Mouse (Mus musculus) megakaryocyte progenitor cell, adult 5-6 weeks (primary cell): Measurements from ENCODE around the gene Castor1. TPM values are rescaled to one million over a fixed set of nuclear protein-coding genes. Genes with fewer than 3 reads are reported as not detected.
"Not testable (repeated sequence)": the region's sequence is repeated elsewhere in the genome, so short reads cannot be mapped to it uniquely, and the experiment has no call there.

Source experiments
- ATAC-seq: replicated peaks from 2 replicates; pipeline ENCODE4 v1.8.0; 2016; ENCODE audit warnings: mild to moderate bottlenecking, moderate TSS enrichment, inconsistent platforms; ENCODE audit not compliant: poor library complexity
- total RNA-seq, 2 experiments: library from RNA; stranded (forward) in 1 of 2; stranded (reverse) in 1 of 2; fragments of 157-497, 149-512 nt in 1 of 2; fragments of 200-1000 nt in 1 of 2; gene quantifications; 2 replicates each; pipeline versions ENCODE4 v1.2.3 to v1.2.4; 2015 to 2017

Gene Castor1
- total RNA-seq (2015), result 0.59 and 0.61 TPM in 2 replicates
- 0.42 and 0.47 TPM in 2 replicates for total RNA-seq (2017)

- ATAC-seq, result peak; percentile 87
These were observed at the start of gene Castor1 for GRCm38 (mm10) chr11:4217914-4218629. TSS of gene Castor1 (plus strand) at chr11:4218225.

- no peak for ATAC-seq
These were observed 43.4 kb upstream of the Castor1 start for GRCm38 (mm10) chr11:4174586-4174985.

DNA sequence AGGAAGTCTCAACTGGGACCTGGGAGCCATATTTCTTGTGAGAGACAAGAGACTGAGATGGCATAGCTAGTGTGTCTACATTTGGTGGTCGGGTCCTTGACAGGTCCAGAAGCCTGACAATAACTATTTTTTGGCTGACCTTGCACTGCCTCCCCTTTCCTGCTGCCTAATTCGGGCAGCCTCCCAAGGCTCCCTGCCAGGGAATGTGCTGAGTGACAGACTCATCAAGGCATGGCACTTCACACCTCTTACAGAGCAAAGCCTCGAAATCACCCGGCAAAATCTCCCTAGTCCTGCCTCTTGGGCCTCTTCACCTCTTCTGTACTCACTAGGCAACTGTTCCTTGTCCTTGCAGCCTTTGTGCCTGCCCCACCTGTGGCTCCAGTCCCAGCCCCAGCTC, 40.3 kb upstream of the Castor1 start:
- no peak for ATAC-seq

DNA sequence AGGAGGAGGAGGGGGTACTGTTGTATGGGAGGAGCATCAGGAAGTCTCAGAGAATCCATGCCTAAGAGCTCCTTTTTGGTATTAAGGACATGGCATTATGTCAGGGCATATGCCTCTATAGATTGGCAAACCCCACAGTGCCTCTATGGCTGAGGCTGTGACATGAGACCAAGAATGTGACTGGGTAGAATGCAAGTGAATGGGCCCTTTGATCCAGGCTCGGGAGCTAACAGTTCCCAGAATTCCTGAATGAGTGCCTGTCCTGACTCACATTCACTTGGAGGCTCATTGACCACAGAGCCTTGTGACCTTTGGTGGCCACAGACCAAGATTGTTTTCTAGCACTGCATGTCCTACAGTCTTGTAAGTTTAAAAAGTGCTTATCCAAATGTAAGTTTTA, 36.0 kb upstream of the Castor1 start:
- no peak for ATAC-seq

DNA sequence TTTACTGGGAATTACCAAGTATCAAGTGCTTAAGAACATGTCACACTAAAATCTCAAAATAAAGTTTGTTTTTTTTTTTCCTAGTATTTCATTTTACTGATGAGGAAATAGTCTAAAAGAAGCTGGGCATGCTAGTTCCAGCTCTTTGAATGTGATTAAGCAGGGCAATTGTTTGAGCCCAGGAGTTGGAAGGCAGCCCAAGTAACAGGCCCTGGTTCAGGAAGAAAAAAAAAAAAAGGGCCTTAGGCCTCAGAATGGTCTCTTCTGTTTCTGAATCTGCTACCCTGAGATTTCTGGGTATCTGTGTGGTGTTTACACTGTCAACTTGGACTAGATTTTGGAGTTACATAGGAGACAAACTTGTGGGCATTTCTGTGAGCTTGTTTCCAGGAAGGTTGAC, 34.5 kb upstream of the Castor1 start:
- no peak for ATAC-seq

- no peak for ATAC-seq
These were observed 33.6 kb upstream of the Castor1 start for GRCm38 (mm10) chr11:4184251-4184952.

GRCm38 (mm10) chr11:4185480-4185879, 32.5 kb upstream of the Castor1 start:
- ATAC-seq, result not testable (repeated sequence)

GRCm38 (mm10) chr11:4186486-4187317, 31.3 kb upstream of the Castor1 start, which contains the start of gene Tbc1d10a:
TSS of gene Tbc1d10a (plus strand) at chr11:4186789.
- peak; percentile 100 for ATAC-seq

DNA sequence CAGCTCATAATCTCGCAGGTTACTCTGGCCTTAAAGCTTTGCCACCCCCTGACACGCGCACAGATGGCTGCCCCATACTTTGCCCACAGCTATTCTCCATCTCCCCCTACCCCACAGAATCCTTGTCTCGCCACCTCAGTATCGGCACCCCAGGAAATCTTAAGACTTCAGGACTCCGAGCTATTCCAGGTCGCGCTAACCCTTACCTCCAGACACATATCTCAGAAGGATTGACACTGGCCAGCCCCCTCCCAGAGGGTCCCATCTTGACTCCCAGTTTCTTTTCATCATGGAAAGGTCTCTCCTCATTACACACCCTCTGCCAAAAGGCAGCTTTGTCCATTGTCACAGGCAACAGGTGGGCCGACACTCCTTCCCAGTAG, 30.7 kb upstream of the Castor1 start:
- ATAC-seq, result no peak

DNA sequence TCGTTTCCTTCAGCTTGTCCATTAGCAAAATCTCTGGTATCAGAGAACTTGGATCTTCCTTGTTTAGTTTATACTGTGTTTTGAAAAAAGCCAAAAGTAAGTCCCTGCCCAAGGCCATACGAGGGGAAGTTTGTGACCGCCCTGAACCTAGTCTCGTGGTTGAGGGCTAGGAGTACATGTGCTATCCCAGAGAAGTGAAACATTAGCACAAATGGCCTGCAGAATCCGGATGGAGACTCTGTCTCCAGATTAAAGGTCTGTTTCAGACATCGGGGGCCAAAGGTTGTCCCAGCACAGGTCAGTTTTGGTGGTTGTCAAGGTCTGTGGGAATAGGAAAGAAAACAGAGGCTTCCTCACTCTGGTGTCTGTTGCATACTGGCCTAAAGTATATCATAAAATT, 28.8 kb upstream of the Castor1 start:
- no peak for ATAC-seq

GRCm38 (mm10) chr11:4190677-4191076, 27.3 kb upstream of the Castor1 start:
- ATAC-seq, result no peak

DNA sequence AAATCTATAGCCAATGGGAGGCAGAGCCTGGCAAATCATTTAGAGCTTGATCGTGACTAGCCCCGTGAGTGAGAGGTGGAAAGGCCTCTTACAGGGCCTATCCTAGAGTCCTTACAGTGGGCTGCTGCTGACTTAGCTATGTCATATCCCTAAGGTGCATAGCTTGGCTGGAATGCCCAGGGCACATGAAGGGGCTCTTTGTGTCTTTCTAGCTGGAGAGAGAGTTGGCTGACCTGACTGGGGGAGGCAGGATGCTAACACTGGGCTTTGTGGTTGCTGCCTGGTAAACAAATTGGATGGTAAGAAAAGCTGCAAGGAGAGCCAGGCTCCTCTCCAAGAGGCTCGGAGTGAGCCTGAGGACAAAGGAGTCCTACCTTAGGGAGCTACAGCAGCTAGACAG, 25.3 kb upstream of the Castor1 start:
- ATAC-seq, result no peak

DNA sequence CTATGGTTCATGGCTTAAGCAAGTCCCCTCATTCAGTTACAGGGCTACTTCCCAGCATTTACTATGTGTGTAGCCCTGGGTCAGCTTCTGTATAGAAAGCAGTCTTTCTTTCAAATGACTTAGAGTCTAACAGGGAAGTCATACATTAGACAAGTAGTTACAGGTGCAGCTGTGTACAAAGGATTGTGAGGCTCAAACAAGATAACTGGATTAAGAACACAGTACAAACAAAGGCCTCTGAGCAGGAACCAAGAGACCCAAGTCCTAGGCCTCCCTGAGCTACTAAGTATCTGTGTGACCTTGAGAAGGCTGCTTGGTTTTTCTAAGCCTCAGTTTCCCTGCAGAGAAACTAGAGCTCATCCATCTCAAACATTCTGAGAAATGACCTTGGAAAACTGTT, 24.6 kb upstream of the Castor1 start:
- ATAC-seq, result no peak

DNA sequence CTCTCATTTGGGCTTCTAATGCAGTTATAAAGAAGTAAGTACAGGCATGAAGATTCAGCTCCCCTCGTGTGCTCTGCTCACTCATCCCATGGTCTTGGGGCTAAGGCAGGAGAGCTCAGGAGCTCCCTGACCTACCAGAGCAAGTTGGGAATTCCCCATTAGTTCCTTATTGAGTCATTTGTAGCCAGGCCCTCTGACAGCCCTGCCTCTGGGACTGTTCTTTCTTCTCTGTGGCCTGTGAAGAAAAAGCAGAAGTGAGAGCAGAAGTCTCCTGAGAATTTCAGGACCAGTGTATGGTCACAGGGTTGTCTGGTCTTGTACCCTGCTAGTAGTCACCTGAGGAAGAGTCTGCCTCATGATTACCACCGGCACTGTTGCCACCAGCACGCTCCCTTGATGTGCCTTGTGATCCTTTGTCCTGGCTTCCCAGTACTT, 22.4 kb upstream of the Castor1 start:
- ATAC-seq, result peak; percentile 91

DNA sequence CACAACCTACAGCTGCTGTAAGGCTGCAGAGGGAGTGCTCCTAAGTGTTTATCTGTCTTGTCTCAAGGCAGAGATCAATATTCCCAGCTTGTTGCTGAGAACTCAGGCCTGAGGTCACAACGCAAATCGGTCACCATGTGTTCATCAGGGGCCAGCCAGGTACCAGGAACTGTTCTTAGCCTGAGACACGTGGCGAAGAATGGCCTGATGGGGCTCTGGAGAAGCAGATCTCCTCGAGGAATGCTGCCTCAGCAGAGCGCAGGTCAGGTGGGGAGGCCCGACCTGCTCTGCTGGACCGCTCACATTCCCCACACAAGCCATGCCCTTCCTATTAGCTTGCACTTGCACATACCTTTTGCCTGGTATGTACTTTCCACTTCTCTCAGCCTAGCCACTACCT, 21.4 kb upstream of the Castor1 start:
- ATAC-seq, result no peak

- no peak for ATAC-seq
These were observed 20.3 kb upstream of the Castor1 start for GRCm38 (mm10) chr11:4197691-4198090.

GRCm38 (mm10) chr11:4201981-4202700, 15.9 kb upstream of the Castor1 start:
- no peak for ATAC-seq

GRCm38 (mm10) chr11:4202995-4203704, 14.9 kb upstream of the Castor1 start:
- peak; percentile 18; the same call in 1 of the 2 replicates for ATAC-seq

- ATAC-seq, result peak; percentile 27
These were observed 14.3 kb upstream of the Castor1 start for GRCm38 (mm10) chr11:4203705-4204074.

- no peak for ATAC-seq
These were observed 12.8 kb upstream of the Castor1 start for GRCm38 (mm10) chr11:4205097-4205655.
